Mouse (Mus musculus): ENCODE measurements around the gene Agpat1. TPM values are rescaled to one million over a fixed set of nuclear protein-coding genes. Genes with fewer than 3 reads are reported as not detected.
A peak's percentile ranks its signal among the peaks of the same experiment; 100 is the strongest.

Gene Agpat1
- polyA plus RNA-seq, 1 experiment = 236 TPM

DNA sequence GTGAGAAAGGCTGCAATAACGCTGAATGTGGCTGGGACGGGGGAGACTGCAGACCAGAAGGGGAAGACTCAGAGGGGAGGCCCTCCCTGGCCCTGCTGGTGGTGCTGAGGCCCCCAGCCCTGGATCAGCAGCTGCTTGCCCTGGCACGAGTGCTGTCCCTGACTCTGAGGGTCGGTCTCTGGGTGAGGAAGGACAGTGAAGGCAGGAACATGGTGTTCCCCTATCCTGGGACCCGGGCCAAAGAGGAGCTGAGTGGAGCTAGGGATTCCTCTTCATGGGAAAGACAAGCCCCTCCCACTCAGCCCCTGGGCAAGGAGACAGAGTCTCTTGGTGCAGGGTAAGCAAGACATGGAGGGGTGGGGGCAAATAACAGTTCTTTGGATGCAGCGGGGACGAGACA lies 20.7 kb upstream of the Agpat1 start:
- Histone ChIP-seq H3K4me1 (ENCODE audit: control insufficient read depth, insufficient read depth, low read length) (peaks cover 5% of the 10 kb centered on the region; the same call in 1 of the 2 replicates), H3K4me3 (ENCODE audit: insufficient read depth, low read length) (no peak overlapping the region), H3K27ac (ENCODE audit: insufficient read depth, low read length) (no peak overlapping the region)
- TF ChIP-seq POLR2A (IDR thresholded peaks at IDR 0.05; ENCODE audit: extremely low read depth, insufficient read depth, low read length) (no peak), CTCF (IDR thresholded peaks at IDR 0.05; ENCODE audit: extremely low read depth, insufficient read depth, low read length) (no peak)

DNA sequence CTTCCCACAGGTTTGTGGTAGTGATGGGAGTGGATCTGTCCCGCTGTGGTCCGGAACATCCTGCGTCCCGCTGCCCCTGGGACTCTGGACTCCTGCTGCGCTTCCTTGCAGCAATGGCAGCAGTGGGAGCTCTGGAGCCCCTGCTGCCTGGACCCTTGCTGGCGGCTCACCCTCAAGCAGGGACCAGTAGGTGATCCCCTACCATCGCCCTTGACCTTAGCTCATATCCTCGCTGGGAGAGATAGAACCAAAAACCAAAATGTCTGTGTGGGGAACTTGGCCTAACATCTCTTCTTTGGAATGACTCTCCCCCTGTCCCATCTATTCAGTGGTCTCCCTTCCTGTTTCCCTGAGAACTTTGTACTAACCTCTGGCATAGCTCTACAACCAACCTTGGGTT lies 20.2 kb upstream of the Agpat1 start:
- TF ChIP-seq CTCF (IDR thresholded peaks at IDR 0.05; ENCODE audit: extremely low read depth, insufficient read depth, low read length) = no peak
- no peak for TF ChIP-seq POLR2A (IDR thresholded peaks at IDR 0.05; ENCODE audit: extremely low read depth, insufficient read depth, low read length)
- H3K4me3 ChIP-seq (ENCODE audit: insufficient read depth, low read length) = no peak overlapping the region
- no peak overlapping the region for H3K27ac ChIP-seq (ENCODE audit: insufficient read depth, low read length)
- peaks cover 5% of the 10 kb centered on the region; the same call in 1 of the 2 replicates for H3K4me1 ChIP-seq (ENCODE audit: control insufficient read depth, insufficient read depth, low read length)

DNA sequence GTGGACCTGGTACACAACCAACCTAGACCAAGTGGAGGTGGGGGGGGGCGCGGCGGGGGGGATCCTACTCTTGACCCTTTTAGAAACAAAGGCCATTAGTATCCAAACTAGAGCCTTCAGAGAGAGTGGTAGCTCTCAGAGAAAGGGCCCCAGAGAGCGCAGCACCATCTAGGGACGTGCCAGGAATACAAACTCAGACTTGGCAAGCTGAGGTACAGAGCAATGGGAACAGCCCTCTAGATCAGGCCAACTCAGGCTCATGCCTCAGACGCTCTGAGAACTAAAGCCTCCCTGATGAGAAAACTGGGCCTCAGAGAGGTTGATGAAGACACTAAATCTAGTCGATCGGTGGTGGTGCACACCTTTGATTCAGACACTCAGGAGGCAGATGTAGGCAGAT lies 18.9 kb upstream of the Agpat1 start:
- TF ChIP-seq CTCF (IDR thresholded peaks at IDR 0.05; ENCODE audit: extremely low read depth, insufficient read depth, low read length) (no peak), POLR2A (IDR thresholded peaks at IDR 0.05; ENCODE audit: extremely low read depth, insufficient read depth, low read length) (no peak)
- no peak overlapping the region for H3K27ac ChIP-seq (ENCODE audit: insufficient read depth, low read length)
- no peak overlapping the region for H3K4me3 ChIP-seq (ENCODE audit: insufficient read depth, low read length)
- peaks cover 5% of the 10 kb centered on the region; the same call in 1 of the 2 replicates for H3K4me1 ChIP-seq (ENCODE audit: control insufficient read depth, insufficient read depth, low read length)

DNA sequence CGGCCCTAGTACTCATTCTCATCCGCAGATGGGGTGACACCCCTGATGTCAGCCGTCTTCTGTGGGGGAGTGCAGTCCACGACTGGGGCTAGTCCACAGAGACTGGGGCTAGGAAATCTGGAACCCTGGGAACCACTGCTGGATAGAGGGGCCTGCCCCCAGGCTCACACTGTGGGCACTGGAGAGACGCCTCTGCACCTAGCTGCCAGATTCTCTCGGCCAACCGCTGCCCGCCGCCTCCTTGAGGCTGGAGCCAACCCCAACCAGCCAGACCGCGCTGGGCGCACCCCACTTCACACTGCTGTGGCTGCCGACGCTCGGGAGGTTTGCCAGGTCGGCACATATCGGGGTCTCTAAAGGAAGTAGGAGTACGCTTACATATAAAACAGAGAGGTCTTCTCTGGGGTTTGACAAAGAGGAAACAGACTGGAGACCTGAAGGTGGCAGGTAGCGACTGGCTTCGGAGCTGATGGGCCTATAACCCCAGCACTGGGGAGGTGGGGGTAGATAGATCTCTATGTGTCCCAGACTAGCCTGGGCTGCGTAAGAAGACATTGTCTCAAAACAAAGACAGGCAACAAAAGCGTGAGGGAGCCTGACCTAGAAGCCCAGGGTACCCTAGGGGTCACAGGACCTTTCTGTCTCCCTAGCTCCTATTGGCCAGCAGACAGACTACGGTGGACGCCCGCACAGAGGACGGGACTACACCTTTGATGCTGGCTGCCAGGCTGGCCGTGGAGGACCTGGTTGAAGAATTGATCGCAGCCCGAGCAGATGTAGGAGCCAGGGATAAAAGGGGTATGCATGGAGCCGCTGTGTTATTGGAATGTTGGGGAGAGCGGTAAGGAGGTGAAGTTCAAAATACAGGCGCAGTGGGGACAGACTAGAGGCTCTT lies 17.9 kb upstream of the Agpat1 start:
- Histone ChIP-seq H3K27ac (ENCODE audit: insufficient read depth, low read length) (peak overlapping the region; percentile 94; the same call in 1 of the 2 replicates), H3K4me1 (ENCODE audit: control insufficient read depth, insufficient read depth, low read length) (peaks cover 5% of the 10 kb centered on the region; the same call in 1 of the 2 replicates), H3K4me3 (ENCODE audit: insufficient read depth, low read length) (peak overlapping the region; percentile 56)
- TF ChIP-seq POLR2A (IDR thresholded peaks at IDR 0.05; ENCODE audit: extremely low read depth, insufficient read depth, low read length) (no peak), CTCF (IDR thresholded peaks at IDR 0.05; ENCODE audit: extremely low read depth, insufficient read depth, low read length) (no peak)

DNA sequence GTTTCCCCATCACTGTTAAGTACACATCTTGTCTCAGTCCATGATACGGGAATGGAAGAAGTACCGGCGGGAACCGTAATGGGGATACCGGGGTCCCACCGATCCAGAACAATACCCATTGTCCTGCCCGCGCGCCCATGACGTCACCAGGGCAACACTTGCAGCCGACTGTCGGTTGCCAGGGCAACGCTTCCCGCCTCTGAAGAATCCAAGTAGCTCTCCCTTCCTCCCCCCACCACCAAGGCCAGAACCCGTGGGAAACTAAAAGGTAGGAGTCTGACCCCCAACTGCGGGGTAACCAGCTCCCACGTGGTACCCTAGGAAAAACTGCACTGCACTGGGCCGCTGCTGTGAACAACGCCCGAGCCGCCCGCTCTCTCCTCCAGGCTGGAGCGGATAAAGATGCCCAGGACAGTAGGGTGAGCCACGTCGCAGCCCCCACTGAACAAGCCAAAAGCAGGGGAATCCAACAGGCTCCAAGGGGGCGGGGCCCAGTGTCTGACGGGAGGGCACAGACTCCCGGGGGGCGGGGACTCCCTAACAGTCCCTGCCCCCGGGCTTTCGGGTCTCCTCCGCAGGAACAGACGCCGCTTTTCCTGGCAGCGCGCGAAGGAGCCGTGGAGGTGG lies 17.2 kb upstream of the Agpat1 start:
- peaks cover 5% of the 10 kb centered on the region for H3K4me1 ChIP-seq (ENCODE audit: control insufficient read depth, insufficient read depth, low read length)
- H3K4me3 ChIP-seq (ENCODE audit: insufficient read depth, low read length) = peak overlapping the region; percentile 56
- peak overlapping the region; percentile 94 for H3K27ac ChIP-seq (ENCODE audit: insufficient read depth, low read length)
- TF ChIP-seq POLR2A (IDR thresholded peaks at IDR 0.05; ENCODE audit: extremely low read depth, insufficient read depth, low read length) (no peak), CTCF (IDR thresholded peaks at IDR 0.05; ENCODE audit: extremely low read depth, insufficient read depth, low read length) (no peak)

DNA sequence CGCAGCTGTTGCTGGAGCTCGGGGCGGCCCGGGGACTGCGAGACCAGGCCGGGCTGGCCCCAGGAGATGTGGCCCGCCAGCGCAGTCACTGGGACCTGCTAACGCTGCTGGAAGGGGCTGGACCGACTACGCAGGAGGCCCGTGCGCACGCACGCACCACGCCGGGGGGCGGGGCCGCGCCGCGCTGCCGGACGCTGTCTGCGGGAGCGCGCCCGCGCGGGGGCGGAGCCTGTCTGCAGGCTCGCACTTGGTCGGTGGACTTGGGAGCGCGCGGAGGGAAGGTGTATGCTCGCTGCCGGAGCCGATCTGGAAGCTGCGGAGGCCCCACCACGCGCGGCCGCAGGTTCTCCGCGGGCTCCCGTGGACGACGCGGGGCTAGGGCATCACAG lies 16.6 kb upstream of the Agpat1 start:
- Histone ChIP-seq H3K4me1 (ENCODE audit: control insufficient read depth, insufficient read depth, low read length) (peaks cover 5% of the 10 kb centered on the region), H3K27ac (ENCODE audit: insufficient read depth, low read length) (peak overlapping the region; percentile 97), H3K4me3 (ENCODE audit: insufficient read depth, low read length) (peak overlapping the region; percentile 56)
- TF ChIP-seq CTCF (IDR thresholded peaks at IDR 0.05; ENCODE audit: extremely low read depth, insufficient read depth, low read length) = no peak
- peak; percentile 75 for TF ChIP-seq POLR2A (IDR thresholded peaks at IDR 0.05; ENCODE audit: extremely low read depth, insufficient read depth, low read length)

DNA sequence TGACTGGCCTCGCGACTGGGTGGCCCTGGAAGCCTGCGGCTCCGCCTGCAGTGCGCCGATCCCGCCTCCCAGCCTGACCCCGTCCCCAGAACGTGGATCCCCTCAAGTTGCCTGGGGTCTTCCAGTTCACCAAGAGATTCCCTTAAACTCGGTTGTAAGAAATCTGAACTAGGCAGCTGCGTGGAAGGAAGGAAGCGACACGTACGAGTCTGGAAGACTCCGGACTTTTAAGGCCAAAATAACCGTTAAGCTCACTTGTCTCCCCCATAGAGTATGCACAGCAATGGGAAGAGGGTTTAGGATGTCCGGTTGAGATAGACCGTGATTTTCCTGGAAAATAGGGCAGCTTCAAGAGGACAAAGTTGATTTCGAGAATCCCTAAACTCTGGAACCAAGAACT lies 16.2 kb upstream of the Agpat1 start:
- TF ChIP-seq POLR2A (IDR thresholded peaks at IDR 0.05; ENCODE audit: extremely low read depth, insufficient read depth, low read length) (no peak), CTCF (IDR thresholded peaks at IDR 0.05; ENCODE audit: extremely low read depth, insufficient read depth, low read length) (no peak)
- Histone ChIP-seq H3K4me1 (ENCODE audit: control insufficient read depth, insufficient read depth, low read length) (peaks cover 5% of the 10 kb centered on the region), H3K4me3 (ENCODE audit: insufficient read depth, low read length) (peak overlapping the region; percentile 56), H3K27ac (ENCODE audit: insufficient read depth, low read length) (peak overlapping the region; percentile 97)

DNA sequence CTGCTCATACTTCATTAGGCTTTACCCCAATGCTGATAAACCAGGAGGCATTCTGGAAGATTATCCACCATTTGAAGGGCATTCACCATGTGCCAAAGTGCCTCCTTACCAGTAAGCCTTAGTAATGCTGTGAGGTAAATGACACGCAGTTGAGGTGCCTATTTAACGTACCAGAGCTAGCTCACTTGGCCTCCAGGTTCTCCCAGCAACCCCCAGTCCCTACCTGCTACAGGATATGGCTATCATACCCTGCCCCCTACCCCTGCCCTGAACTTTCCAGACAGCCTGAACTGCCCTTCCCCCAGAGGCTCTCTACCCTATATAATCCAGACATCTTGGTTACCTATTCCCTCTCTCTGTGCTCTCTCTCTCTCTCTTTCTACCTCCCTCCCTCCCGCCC lies 15.3 kb upstream of the Agpat1 start:
- Histone ChIP-seq H3K4me3 (ENCODE audit: insufficient read depth, low read length) (no peak overlapping the region), H3K4me1 (ENCODE audit: control insufficient read depth, insufficient read depth, low read length) (peaks cover 5% of the 10 kb centered on the region), H3K27ac (ENCODE audit: insufficient read depth, low read length) (no peak overlapping the region)
- TF ChIP-seq POLR2A (IDR thresholded peaks at IDR 0.05; ENCODE audit: extremely low read depth, insufficient read depth, low read length) (no peak), CTCF (IDR thresholded peaks at IDR 0.05; ENCODE audit: extremely low read depth, insufficient read depth, low read length) (no peak)

DNA sequence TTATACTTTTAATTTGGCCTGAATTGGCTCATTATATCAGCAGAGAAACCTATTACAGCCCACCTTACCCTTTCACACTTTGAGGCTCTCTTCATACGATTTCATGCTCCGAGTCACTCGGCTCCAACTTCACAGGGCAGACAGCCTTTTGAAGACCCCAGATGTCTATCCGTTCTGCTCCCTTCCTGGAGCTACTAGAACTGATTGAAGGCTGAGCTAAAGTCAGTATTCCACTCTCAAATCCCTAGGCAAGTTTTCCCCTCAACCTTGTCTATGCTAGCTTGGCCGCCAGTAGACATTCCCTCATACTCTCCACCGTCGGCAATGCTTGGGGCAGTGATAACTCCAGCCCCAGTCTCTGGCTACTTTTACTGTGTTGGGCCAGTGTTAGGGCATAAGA lies 14.9 kb upstream of the Agpat1 start:
- no peak overlapping the region for H3K27ac ChIP-seq (ENCODE audit: insufficient read depth, low read length)
- TF ChIP-seq CTCF (IDR thresholded peaks at IDR 0.05; ENCODE audit: extremely low read depth, insufficient read depth, low read length) (no peak), POLR2A (IDR thresholded peaks at IDR 0.05; ENCODE audit: extremely low read depth, insufficient read depth, low read length) (no peak)
- peaks cover 5% of the 10 kb centered on the region for H3K4me1 ChIP-seq (ENCODE audit: control insufficient read depth, insufficient read depth, low read length)
- no peak overlapping the region for H3K4me3 ChIP-seq (ENCODE audit: insufficient read depth, low read length)

All from cortical plate, adult 2 months (tissue).